Mouse (Mus musculus): Measurements from ENCODE around the gene Dlg1. TPM values are rescaled to one million over a fixed set of nuclear protein-coding genes. Genes with fewer than 3 reads are reported as not detected.

Dlg1 gene
- polyA plus RNA-seq, 1 experiment, result 23.2 TPM

GRCm38 (mm10) chr16:31655531-31655930, 7.7 kb upstream of the Dlg1 start:
- Histone ChIP-seq H3K79me3 (ENCODE audit: low read depth) (no peaks in the 10 kb centered on the region), H3K36me3 (ENCODE audit: control insufficient read depth, insufficient read depth) (no peaks in the 10 kb centered on the region), H3K4me3 (ENCODE audit: insufficient read depth, poor library complexity, severe bottlenecking) (no peak overlapping the region)

GRCm38 (mm10) chr16:31657502-31657901, 5.7 kb upstream of the Dlg1 start:
- Histone ChIP-seq H3K4me3 (ENCODE audit: insufficient read depth, poor library complexity, severe bottlenecking) (no peak overlapping the region), H3K36me3 (ENCODE audit: control insufficient read depth, insufficient read depth) (no peaks in the 10 kb centered on the region), H3K79me2 (ENCODE audit: control insufficient read depth, insufficient read depth) (peaks cover 2% of the 10 kb centered on the region), H3K79me3 (ENCODE audit: low read depth) (no peaks in the 10 kb centered on the region), H3ac (ENCODE audit: control insufficient read depth, insufficient read length, low read depth) (no peak overlapping the region), H3K27me3 (ENCODE audit: control insufficient read depth, insufficient read depth, insufficient read length) (no peaks in the 10 kb centered on the region)
- TF ChIP-seq USF1 (IDR thresholded peaks at IDR 0.05; ENCODE audit: low read depth) (no peak), MYOG (IDR thresholded peaks at IDR 0.05; ENCODE audit: control insufficient read depth, extremely low read depth, insufficient read length) (no peak), CEBPB (IDR thresholded peaks at IDR 0.05; ENCODE audit: low read depth) (no peak), CTCF (IDR thresholded peaks at IDR 0.05; ENCODE audit: control insufficient read depth, insufficient read depth, insufficient read length) (no peak), MAX (IDR thresholded peaks at IDR 0.05) (no peak), FOSL1 (IDR thresholded peaks at IDR 0.05; ENCODE audit: insufficient read depth, low read length, poor library complexity, severe bottlenecking) (no peak), MYOD1 (IDR thresholded peaks at IDR 0.05; ENCODE audit: control insufficient read depth, insufficient read length, low read depth) (no peak)

More at GRCm38 (mm10) chr16:31655531-31655930, 7.7 kb upstream of the Dlg1 start:
- TF ChIP-seq FOSL1 (IDR thresholded peaks at IDR 0.05; ENCODE audit: insufficient read depth, low read length, poor library complexity, severe bottlenecking) (no peak), USF1 (IDR thresholded peaks at IDR 0.05; ENCODE audit: low read depth) (no peak), CEBPB (IDR thresholded peaks at IDR 0.05; ENCODE audit: low read depth) (no peak), MAX (IDR thresholded peaks at IDR 0.05) (no peak), CTCF (IDR thresholded peaks at IDR 0.05; ENCODE audit: control insufficient read depth, insufficient read depth, insufficient read length) (no peak), MYOG (IDR thresholded peaks at IDR 0.05; ENCODE audit: control insufficient read depth, extremely low read depth, insufficient read length) (no peak), MYOD1 (IDR thresholded peaks at IDR 0.05; ENCODE audit: control insufficient read depth, insufficient read length, low read depth) (no peak)
- Histone ChIP-seq H3K27me3 (ENCODE audit: control insufficient read depth, insufficient read depth, insufficient read length) (no peaks in the 10 kb centered on the region), H3K79me2 (ENCODE audit: control insufficient read depth, insufficient read depth) (no peaks in the 10 kb centered on the region), H3ac (ENCODE audit: control insufficient read depth, insufficient read length, low read depth) (no peak overlapping the region)

DNA sequence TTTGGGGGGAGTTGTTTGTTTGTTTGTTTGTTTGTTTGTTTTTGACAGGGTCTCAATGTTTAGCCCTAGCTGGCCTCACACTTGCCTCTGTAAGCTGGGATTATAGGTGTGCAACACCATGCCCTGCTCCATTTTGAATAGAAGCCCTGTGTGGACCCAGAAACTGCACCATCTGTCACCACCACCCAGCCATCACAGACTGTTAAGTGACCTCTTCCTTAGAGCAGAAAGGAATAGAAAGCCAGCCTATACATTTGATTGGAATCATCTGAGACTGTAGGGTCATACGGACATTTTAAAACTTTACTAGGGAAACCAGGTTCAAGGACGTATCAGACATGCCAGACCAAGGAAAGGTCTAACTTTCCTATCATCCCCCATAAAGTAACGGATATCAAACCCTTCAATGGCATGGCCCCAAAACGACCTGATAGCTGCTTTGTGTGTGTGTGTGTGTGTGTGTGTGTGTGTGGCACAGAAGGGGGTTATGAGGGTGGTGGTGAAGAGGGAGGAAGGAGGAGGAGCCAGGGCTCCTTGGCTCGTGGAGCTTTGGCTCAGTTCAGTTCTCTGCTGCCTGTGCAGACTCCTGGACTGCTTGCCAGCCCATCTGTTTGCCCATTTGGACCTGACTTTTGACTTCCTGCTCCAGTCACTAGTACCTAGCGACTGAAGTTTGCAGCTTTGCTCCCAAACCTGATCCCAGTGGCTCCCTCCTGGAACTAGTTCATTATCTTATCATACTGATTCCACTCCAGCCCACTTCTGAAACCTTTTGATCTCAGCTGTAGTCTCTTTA, 4.5 kb upstream of the Dlg1 start:
- Histone ChIP-seq H3K4me3 (ENCODE audit: insufficient read depth, poor library complexity, severe bottlenecking) (no peak overlapping the region), H3K79me2 (ENCODE audit: control insufficient read depth, insufficient read depth) (peaks cover 12% of the 10 kb centered on the region), H3K27me3 (ENCODE audit: control insufficient read depth, insufficient read depth, insufficient read length) (no peaks in the 10 kb centered on the region), H3K36me3 (ENCODE audit: control insufficient read depth, insufficient read depth) (no peaks in the 10 kb centered on the region), H3ac (ENCODE audit: control insufficient read depth, insufficient read length, low read depth) (no peak overlapping the region), H3K79me3 (ENCODE audit: low read depth) (no peaks in the 10 kb centered on the region)
- TF ChIP-seq CTCF (IDR thresholded peaks at IDR 0.05; ENCODE audit: control insufficient read depth, insufficient read depth, insufficient read length), result no peak
- TF ChIP-seq CEBPB (IDR thresholded peaks at IDR 0.05; ENCODE audit: low read depth), result no peak
- no peak for TF ChIP-seq MYOG (IDR thresholded peaks at IDR 0.05; ENCODE audit: control insufficient read depth, extremely low read depth, insufficient read length)
- no peak for TF ChIP-seq MAX (IDR thresholded peaks at IDR 0.05)
- no peak for TF ChIP-seq USF1 (IDR thresholded peaks at IDR 0.05; ENCODE audit: low read depth)
- TF ChIP-seq FOSL1 (IDR thresholded peaks at IDR 0.05; ENCODE audit: insufficient read depth, low read length, poor library complexity, severe bottlenecking), result no peak
- TF ChIP-seq MYOD1 (IDR thresholded peaks at IDR 0.05; ENCODE audit: control insufficient read depth, insufficient read length, low read depth), result no peak

DNA sequence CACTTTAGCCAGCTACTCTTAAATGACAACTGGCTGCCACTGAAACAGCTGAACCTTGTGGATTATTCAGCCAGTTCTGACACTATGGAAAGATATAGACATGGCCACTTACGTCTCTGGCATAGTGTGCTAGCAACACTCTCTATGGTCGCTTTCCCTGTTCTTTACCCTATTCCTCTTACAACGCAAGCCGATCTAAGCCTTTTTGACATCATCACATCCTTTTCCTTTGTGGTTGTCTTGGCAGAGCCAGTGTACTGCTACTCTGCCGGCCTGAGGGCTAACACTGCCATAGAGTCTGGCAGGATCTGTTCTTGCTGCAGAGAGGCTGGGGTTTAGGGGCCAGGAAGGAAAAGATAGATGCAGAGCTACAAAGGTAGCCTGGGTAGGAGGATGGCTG, 3.8 kb upstream of the Dlg1 start:
- Histone ChIP-seq H3K79me2 (ENCODE audit: control insufficient read depth, insufficient read depth) (peaks cover 18% of the 10 kb centered on the region), H3K27me3 (ENCODE audit: control insufficient read depth, insufficient read depth, insufficient read length) (no peaks in the 10 kb centered on the region), H3K36me3 (ENCODE audit: control insufficient read depth, insufficient read depth) (no peaks in the 10 kb centered on the region), H3ac (ENCODE audit: control insufficient read depth, insufficient read length, low read depth) (no peak overlapping the region), H3K4me3 (ENCODE audit: insufficient read depth, poor library complexity, severe bottlenecking) (no peak overlapping the region), H3K79me3 (ENCODE audit: low read depth) (peaks cover 2% of the 10 kb centered on the region)
- TF ChIP-seq CEBPB (IDR thresholded peaks at IDR 0.05; ENCODE audit: low read depth) (no peak), USF1 (IDR thresholded peaks at IDR 0.05; ENCODE audit: low read depth) (no peak), FOSL1 (IDR thresholded peaks at IDR 0.05; ENCODE audit: insufficient read depth, low read length, poor library complexity, severe bottlenecking) (no peak), MAX (IDR thresholded peaks at IDR 0.05) (no peak), CTCF (IDR thresholded peaks at IDR 0.05; ENCODE audit: control insufficient read depth, insufficient read depth, insufficient read length) (no peak), MYOG (IDR thresholded peaks at IDR 0.05; ENCODE audit: control insufficient read depth, extremely low read depth, insufficient read length) (no peak), MYOD1 (IDR thresholded peaks at IDR 0.05; ENCODE audit: control insufficient read depth, insufficient read length, low read depth) (no peak)

GRCm38 (mm10) chr16:31662556-31663378, 476 bp upstream of the Dlg1 start:
- H3K79me2 ChIP-seq (ENCODE audit: control insufficient read depth, insufficient read depth), result peaks cover 51% of the 10 kb centered on the region
- H3ac ChIP-seq (ENCODE audit: control insufficient read depth, insufficient read length, low read depth), result peak overlapping the region; percentile 75
- peak overlapping the region; percentile 74 for H3K4me3 ChIP-seq (ENCODE audit: insufficient read depth, poor library complexity, severe bottlenecking)
- peaks cover 30% of the 10 kb centered on the region for H3K79me3 ChIP-seq (ENCODE audit: low read depth)
- H3K36me3 ChIP-seq (ENCODE audit: control insufficient read depth, insufficient read depth), result peaks cover 23% of the 10 kb centered on the region
- TF ChIP-seq CTCF (IDR thresholded peaks at IDR 0.05; ENCODE audit: control insufficient read depth, insufficient read depth, insufficient read length) (no peak), USF1 (IDR thresholded peaks at IDR 0.05; ENCODE audit: low read depth) (no peak), FOSL1 (IDR thresholded peaks at IDR 0.05; ENCODE audit: insufficient read depth, low read length, poor library complexity, severe bottlenecking) (no peak), MAX (IDR thresholded peaks at IDR 0.05) (no peak), MYOD1 (IDR thresholded peaks at IDR 0.05; ENCODE audit: control insufficient read depth, insufficient read length, low read depth) (no peak), CEBPB (IDR thresholded peaks at IDR 0.05; ENCODE audit: low read depth) (no peak), MYOG (IDR thresholded peaks at IDR 0.05; ENCODE audit: control insufficient read depth, extremely low read depth, insufficient read length) (no peak)
- H3K27me3 ChIP-seq (ENCODE audit: control insufficient read depth, insufficient read depth, insufficient read length), result no peaks in the 10 kb centered on the region

Data from C2C12 (cell line).